ENCODE assay signal across 14 mouse cellular contexts in the genomic region with DNA sequence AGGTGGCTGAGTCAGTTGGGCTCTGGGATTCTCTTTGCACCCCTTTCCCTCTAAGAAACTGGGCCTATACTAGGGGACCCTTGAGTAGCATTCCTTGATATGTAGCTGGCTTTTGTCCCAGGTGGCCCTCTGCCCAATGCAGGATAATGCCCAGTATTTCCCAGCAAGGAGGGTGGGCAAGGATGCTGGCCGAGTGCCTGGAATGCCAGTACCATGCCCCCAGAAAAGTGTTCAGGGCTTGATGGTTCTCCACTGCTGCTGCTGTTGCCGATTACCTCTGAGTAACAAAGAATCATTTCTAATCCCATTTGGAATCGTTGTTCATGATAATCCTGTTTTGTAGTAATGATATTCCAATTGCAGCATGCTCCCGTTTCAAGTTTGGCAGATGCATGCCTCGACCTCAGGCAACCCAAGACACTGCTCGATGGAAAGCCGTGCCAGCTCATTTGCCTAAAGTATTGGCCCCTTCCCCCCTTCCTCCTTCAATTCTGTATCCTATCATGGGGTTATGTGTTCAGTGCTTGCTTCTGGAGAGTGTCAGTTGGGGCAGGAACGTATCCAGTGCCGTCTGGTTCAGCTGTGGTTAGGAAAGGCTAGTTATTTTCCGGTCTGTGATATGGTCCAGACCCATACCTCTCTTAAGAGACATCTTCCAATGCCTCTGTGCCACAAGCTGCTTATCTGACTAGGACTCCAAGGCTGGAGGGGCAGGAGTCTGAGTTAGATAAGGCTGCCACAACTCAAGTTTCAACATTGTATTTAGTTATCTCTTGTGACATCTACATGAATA. TPM values are rescaled to one million over a fixed set of nuclear protein-coding genes. Genes with fewer than 3 reads are reported as not detected.
DNase-seq lines count a peak whose midpoint lies in the region; ATAC-seq and TF ChIP-seq lines count a peak whose summit lies in the region.
"Had no signal": no experiment of that assay in that cellular context is flagged by ENCODE, and none has a peak within 500 bp of the region (broad histone marks: within the 10 kb centered on the region; RNA-seq: fewer than 3 reads in every experiment).

No protein-coding gene starts in this region.

- 65% methylated on average over 10 of the region's 10 CpGs for WGBS in midbrain, embryonic 13.5 days
- 83% methylated on average over 10 of the region's 10 CpGs for WGBS in midbrain, embryonic 10.5 days
- 60% methylated on average over 10 of the region's 10 CpGs for WGBS in hindbrain, embryonic 16.5 days
- 36% methylated on average over 10 of the region's 10 CpGs for WGBS in midbrain, postnatal 0 days
- WGBS in lung, adult 2 months, result 73% methylated on average over 10 of the region's 10 CpGs

- intact Hi-C loops in left cerebral cortex, postnatal 36 days (cut with DNase I), result no loop called here

- DNase-seq in cerebellum, adult 11-12 months, result peak; percentile 19
- no peak for DNase-seq in cerebellum, adult 8-10 months
- DNase-seq in midbrain, embryonic 10.5 days (ENCODE audit: low spot score), result no peak
- DNase-seq in midbrain, postnatal 0 days (ENCODE audit: low spot score), result peak; percentile 53
- no peak for DNase-seq in lung, adult 2 months
- DNase-seq in left cerebral cortex, postnatal 36 days (ENCODE audit: low spot score in 2 of 2), result no peak
- DNase-seq: embryo, embryonic 11 days; kidney, postnatal 14 days; thymus, adult 18-20 months had no signal

- ATAC-seq in midbrain, embryonic 13.5 days, result peak; percentile 43; the same call in 1 of the 2 replicates
- ATAC-seq in hindbrain, embryonic 16.5 days, result peak; percentile 75
- no peak for ATAC-seq in midbrain, postnatal 0 days (ENCODE audit: low FRiP score)
- ATAC-seq: inflammation-experienced regulatory T-cells, adult 6 months had no signal

- H3K9ac ChIP-seq in midbrain, embryonic 13.5 days (replicated peaks), result no peak overlapping the region
- no peak overlapping the region; the same call in 1 of the 2 replicates for H3K9ac ChIP-seq in hindbrain, embryonic 16.5 days (ENCODE audit: low read depth, low read length)
- H3K9ac ChIP-seq in midbrain, postnatal 0 days (replicated peaks; ENCODE audit: low read length, poor library complexity, severe bottlenecking), result no peak overlapping the region
- H3K9ac ChIP-seq: neural tube, embryonic 12.5 days had no signal

- H3K4me3 ChIP-seq in midbrain, embryonic 13.5 days (replicated peaks), result no peak overlapping the region
- no peak overlapping the region for H3K4me3 ChIP-seq in midbrain, embryonic 10.5 days
- no peak overlapping the region for H3K4me3 ChIP-seq in hindbrain, embryonic 16.5 days (ENCODE audit: low read length)
- no peak overlapping the region for H3K4me3 ChIP-seq in midbrain, postnatal 0 days (ENCODE audit: low read depth, low read length)
- no peak overlapping the region for H3K4me3 ChIP-seq in lung, adult 2 months (replicated peaks; ENCODE audit: extremely low read depth, low read depth, low read length)
- H3K4me3 ChIP-seq: neural tube, embryonic 12.5 days had no signal

- TF ChIP-seq CTCF in midbrain, postnatal 0 days (IDR thresholded peaks at IDR 0.05), result no peak
- TF ChIP-seq CTCF in lung, adult 2 months (IDR thresholded peaks at IDR 0.05; ENCODE audit: insufficient read depth, low read length), result no peak

- no peak for TF ChIP-seq POLR2A in lung, adult 2 months (IDR thresholded peaks at IDR 0.05; ENCODE audit: borderline replicate concordance, extremely low read depth, low read depth, low read length)

- H3K27ac ChIP-seq in midbrain, embryonic 13.5 days, result no peak overlapping the region
- H3K27ac ChIP-seq in midbrain, embryonic 10.5 days (replicated peaks), result no peak overlapping the region
- H3K27ac ChIP-seq in hindbrain, embryonic 16.5 days (ENCODE audit: low read depth, low read length), result no peak overlapping the region
- no peak overlapping the region for H3K27ac ChIP-seq in midbrain, postnatal 0 days (ENCODE audit: low read depth, low read length)
- H3K27ac ChIP-seq: macrophage; neural tube, embryonic 12.5 days had no signal

- no peaks in the 10 kb centered on the region for H3K9me3 ChIP-seq in midbrain, embryonic 13.5 days
- no peaks in the 10 kb centered on the region for H3K9me3 ChIP-seq in midbrain, embryonic 10.5 days (replicated peaks)
- no peaks in the 10 kb centered on the region for H3K9me3 ChIP-seq in hindbrain, embryonic 16.5 days (ENCODE audit: control insufficient read depth, low read length)
- no peaks in the 10 kb centered on the region for H3K9me3 ChIP-seq in midbrain, postnatal 0 days (ENCODE audit: low read length)
- H3K9me3 ChIP-seq: neural tube, embryonic 12.5 days had no signal

- H3K4me1 ChIP-seq in midbrain, embryonic 13.5 days (replicated peaks), result peaks cover 6% of the 10 kb centered on the region
- H3K4me1 ChIP-seq in midbrain, embryonic 10.5 days, result peaks cover 9% of the 10 kb centered on the region
- peaks cover 8% of the 10 kb centered on the region for H3K4me1 ChIP-seq in hindbrain, embryonic 16.5 days (ENCODE audit: control insufficient read depth, insufficient read depth, low read depth, low read length)
- H3K4me1 ChIP-seq in midbrain, postnatal 0 days (ENCODE audit: insufficient read depth, low read length), result no peaks in the 10 kb centered on the region
- peaks cover 5% of the 10 kb centered on the region; the same call in 1 of the 2 replicates for H3K4me1 ChIP-seq in lung, adult 2 months (ENCODE audit: control insufficient read depth, insufficient read depth, low read length)
- H3K4me1 ChIP-seq: neural tube, embryonic 12.5 days had no signal

- H3K4me2 ChIP-seq in midbrain, embryonic 13.5 days (replicated peaks), result no peak overlapping the region
- no peak overlapping the region for H3K4me2 ChIP-seq in hindbrain, embryonic 16.5 days (ENCODE audit: low read length)
- no peak overlapping the region for H3K4me2 ChIP-seq in midbrain, postnatal 0 days (ENCODE audit: low read depth, low read length, poor library complexity, severe bottlenecking)
- H3K4me2 ChIP-seq: neural tube, embryonic 12.5 days had no signal

- H3K36me3 ChIP-seq in midbrain, embryonic 13.5 days, result no peaks in the 10 kb centered on the region
- H3K36me3 ChIP-seq in midbrain, embryonic 10.5 days, result no peaks in the 10 kb centered on the region
- no peaks in the 10 kb centered on the region for H3K36me3 ChIP-seq in hindbrain, embryonic 16.5 days (ENCODE audit: control insufficient read depth, insufficient read depth, low read length)
- no peaks in the 10 kb centered on the region for H3K36me3 ChIP-seq in midbrain, postnatal 0 days (ENCODE audit: insufficient read depth, low read length)
- H3K36me3 ChIP-seq: neural tube, embryonic 12.5 days had no signal

- H3K27me3 ChIP-seq in midbrain, embryonic 13.5 days, result no peaks in the 10 kb centered on the region
- H3K27me3 ChIP-seq in midbrain, embryonic 10.5 days (ENCODE audit: low read depth, poor library complexity, severe bottlenecking), result peaks cover 27% of the 10 kb centered on the region; the same call in 1 of the 2 replicates
- no peaks in the 10 kb centered on the region for H3K27me3 ChIP-seq in hindbrain, embryonic 16.5 days (replicated peaks; ENCODE audit: control insufficient read depth, insufficient read depth, low read length)
- no peaks in the 10 kb centered on the region for H3K27me3 ChIP-seq in midbrain, postnatal 0 days (ENCODE audit: insufficient read depth, low read length)
- H3K27me3 ChIP-seq: neural tube, embryonic 12.5 days had no signal

RNA-seq across cellular contexts. Expression of gene Clpb, which starts 33.7 kb away (rescaled TPM):
- 31.9 and 33.7 TPM in 2 replicates for polyA plus RNA-seq in midbrain, embryonic 13.5 days (2015; fragmentation: Nextera tagmentation; extraction: Ambion mirVana)
- polyA plus RNA-seq in midbrain, embryonic 10.5 days (2016; fragmentation: Nextera tagmentation; extraction: Ambion mirVana), result 54.7 and 56.3 TPM in 2 replicates
- 47.3 and 47.6 TPM in 2 replicates for polyA plus RNA-seq in hindbrain, embryonic 16.5 days (2015; fragmentation: Nextera tagmentation; extraction: Ambion mirVana)
- total RNA-seq in midbrain, postnatal 0 days (2014; rRNA removed), result 39.7 and 53.1 TPM in 2 replicates
- 33.4 and 43.3 TPM in 2 replicates for polyA plus RNA-seq in midbrain, postnatal 0 days (2015; fragmentation: Nextera tagmentation; extraction: Ambion mirVana)
- polyA plus RNA-seq in lung, adult 2 months (2012; rRNA removed), result 11.9 and 15.5 TPM in 2 replicates
- 10 to 100 TPM; 55.2 to 60.3 TPM for total RNA-seq in left cerebral cortex, postnatal 36 days (2021)

Comparison
In these comparisons a context has a peak if more than half of its experiments do, and no peak if none do; other contexts are left out.
1. DNase-seq: peak in cerebellum, adult 11-12 months (single experiment) and midbrain, postnatal 0 days (single experiment); none in cerebellum, adult 8-10 months (single experiment), midbrain, embryonic 10.5 days (single experiment), lung, adult 2 months (single experiment) and left cerebral cortex, postnatal 36 days (0 of 2).